Mouse (Mus musculus): ENCODE results near the gene Tead2.

DNA sequence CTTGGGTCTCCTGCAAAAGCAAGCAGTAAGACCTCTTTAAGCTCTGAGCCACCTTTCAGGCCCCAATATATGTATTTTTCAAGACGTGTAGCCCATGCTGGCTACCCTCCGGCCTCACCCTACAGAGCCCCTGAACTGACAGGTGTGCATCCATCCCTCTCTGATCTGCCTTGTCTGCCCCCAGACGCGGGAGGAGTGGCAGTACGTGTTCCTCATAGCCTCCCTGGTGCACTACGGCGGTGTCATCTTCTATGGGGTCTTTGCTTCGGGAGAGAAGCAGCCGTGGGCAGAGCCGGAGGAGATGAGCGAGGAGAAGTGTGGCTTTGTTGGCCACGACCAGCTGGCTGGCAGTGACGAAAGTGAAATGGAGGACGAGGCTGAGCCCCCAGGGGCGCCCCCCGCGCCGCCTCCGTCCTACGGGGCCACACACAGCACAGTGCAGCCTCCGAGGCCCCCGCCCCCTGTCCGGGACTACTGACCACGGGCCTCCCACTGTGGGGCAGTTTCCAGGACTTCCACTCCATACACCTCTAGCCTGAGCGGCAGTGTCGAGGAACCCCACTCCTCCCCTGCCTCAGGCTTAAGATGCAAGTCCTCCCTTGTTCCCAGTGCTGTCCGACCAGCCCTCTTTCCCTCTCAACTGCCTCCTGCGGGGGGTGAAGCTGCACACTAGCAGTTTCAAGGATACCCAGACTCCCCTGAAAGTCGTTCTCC, 40.8 kb upstream of the Tead2 start:
- no peak for TF ChIP-seq POLR2A (IDR thresholded peaks at IDR 0.05; ENCODE audit: borderline replicate concordance, extremely low read depth, insufficient read depth, insufficient read length, poor library complexity, severe bottlenecking)
- TF ChIP-seq CTCF (IDR thresholded peaks at IDR 0.05; ENCODE audit: borderline replicate concordance, extremely low read depth, insufficient read depth, insufficient read length), result no peak

Measured in brain, embryonic 14.5 days (tissue).